Comparison of ENCODE assay signal across 22 mouse cellular contexts in the genomic region with DNA sequence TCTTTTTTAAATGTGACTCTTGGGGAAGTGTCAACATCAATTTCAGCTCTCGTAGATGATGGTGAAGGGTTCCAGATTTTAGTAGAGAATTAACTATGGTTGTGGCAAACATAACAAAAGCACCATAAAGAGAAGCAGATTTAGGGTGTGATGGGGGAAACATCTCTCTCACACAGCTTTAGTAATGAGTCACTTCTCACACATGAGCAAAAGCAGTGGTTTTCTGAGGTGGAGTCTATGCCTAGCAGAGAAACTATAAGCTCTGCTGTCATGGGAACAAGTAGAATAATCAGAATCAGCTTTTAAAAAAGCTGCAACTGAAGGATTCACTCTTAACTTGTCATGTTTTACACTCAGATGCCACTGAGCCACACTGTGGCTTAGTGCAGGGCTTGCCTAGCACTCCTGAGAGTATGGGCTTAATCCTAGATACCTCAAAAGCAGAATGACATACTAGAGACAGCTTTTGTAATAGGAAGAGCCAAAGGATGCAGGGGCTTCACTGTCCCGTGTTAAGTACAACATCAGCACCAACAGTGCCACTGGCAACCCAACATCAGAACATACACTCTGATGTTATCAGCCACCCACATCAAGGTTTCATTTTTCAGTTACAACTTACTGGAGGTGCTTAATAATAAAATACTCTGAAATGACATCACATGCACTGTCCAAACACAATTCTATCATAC. TPM values are rescaled to one million over a fixed set of nuclear protein-coding genes. Genes with fewer than 3 reads are reported as not detected.
DNase-seq lines count a peak whose midpoint lies in the region; ATAC-seq and TF ChIP-seq lines count a peak whose summit lies in the region.
"Had no signal": no experiment of that assay in that cellular context is flagged by ENCODE, and none has a peak within 500 bp of the region (broad histone marks: within the 10 kb centered on the region; RNA-seq: fewer than 3 reads in every experiment).

No protein-coding gene starts in this region.

- peaks cover 18% of the 10 kb centered on the region for H3K36me3 ChIP-seq in G1E (replicated peaks)
- H3K36me3 ChIP-seq in kidney, embryonic 16.5 days (ENCODE audit: insufficient read depth, low read length), result peaks cover 15% of the 10 kb centered on the region
- H3K36me3 ChIP-seq: stomach, embryonic 15.5 days had no signal

- H3K27me3 ChIP-seq in G1E (ENCODE audit: insufficient read depth, low read length), result peaks cover 17% of the 10 kb centered on the region; the same call in 1 of the 2 replicates
- H3K27me3 ChIP-seq in kidney, embryonic 16.5 days (ENCODE audit: insufficient read depth, low read length), result no peaks in the 10 kb centered on the region
- H3K27me3 ChIP-seq: embryonic facial prominence, embryonic 15.5 days; stomach, embryonic 15.5 days had no signal

- H3K9me3 ChIP-seq in G1E (replicated peaks), result no peaks in the 10 kb centered on the region
- H3K9me3 ChIP-seq in kidney, embryonic 16.5 days (ENCODE audit: low read length), result no peaks in the 10 kb centered on the region
- H3K9me3 ChIP-seq: embryonic facial prominence, embryonic 15.5 days; limb, embryonic 10.5 days; stomach, embryonic 15.5 days had no signal

- H3K4me3 ChIP-seq in G1E (ENCODE audit: low read depth, low read length), result no peak overlapping the region
- H3K4me3 ChIP-seq in kidney, embryonic 16.5 days (ENCODE audit: low read length), result no peak overlapping the region
- H3K4me3 ChIP-seq: embryonic facial prominence, embryonic 15.5 days; heart, adult 2 months; limb, embryonic 10.5 days; stomach, embryonic 15.5 days had no signal

- peak; percentile 38 for DNase-seq in thymus, postnatal 0 days (ENCODE audit: low spot score)
- DNase-seq in thymus, postnatal 36 days, result no peak
- no peak for DNase-seq in G1E (ENCODE audit: low spot score)
- DNase-seq in induced T-regulatory cell, adult 2 months (ENCODE audit: low read depth), result peak; percentile 77
- no peak for DNase-seq in urinary bladder, postnatal 14 days (ENCODE audit: low spot score)
- no peak for DNase-seq in cerebellum, postnatal 10 days
- DNase-seq: adrenal gland, adult 8-10 months; cerebellum, adult 9-11 months; gastrocnemius, postnatal 25 days; heart, adult 2 months; heart, postnatal 4 days; kidney, adult 18-20 months; kidney, postnatal 25 days; liver, postnatal 0 days; lung, postnatal 10 days; midbrain, embryonic 14.5 days; right cerebral cortex, postnatal 25 days had no signal

- H3K4me2 ChIP-seq in kidney, embryonic 16.5 days (replicated peaks; ENCODE audit: low read depth, low read length), result no peak overlapping the region
- H3K4me2 ChIP-seq: embryonic facial prominence, embryonic 15.5 days; stomach, embryonic 15.5 days had no signal

- no peak for TF ChIP-seq CTCF in G1E (IDR thresholded peaks at IDR 0.05; ENCODE audit: low read depth, low read length)

- 54% methylated on average over 2 of the region's 2 CpGs for WGBS in kidney, embryonic 16.5 days

- no peak overlapping the region for H3K27ac ChIP-seq in kidney, embryonic 16.5 days (ENCODE audit: low read length)
- H3K27ac ChIP-seq: heart, adult 2 months; limb, embryonic 10.5 days; stomach, embryonic 15.5 days had no signal

- ATAC-seq in G1E (ENCODE audit: extremely low read depth, insufficient number of reproducible peaks, low FRiP score, poor library complexity, severe bottlenecking), result peak; percentile 38; the same call in 1 of the 2 replicates
- no peak for ATAC-seq in kidney, embryonic 16.5 days (ENCODE audit: low FRiP score, low TSS enrichment)
- ATAC-seq: hindbrain, embryonic 16.5 days had no signal

- H3K9ac ChIP-seq in kidney, embryonic 16.5 days (replicated peaks; ENCODE audit: low read length), result no peak overlapping the region
- H3K9ac ChIP-seq: embryonic facial prominence, embryonic 15.5 days; liver, postnatal 0 days; stomach, embryonic 15.5 days had no signal

- peaks cover 18% of the 10 kb centered on the region for H3K4me1 ChIP-seq in G1E (ENCODE audit: insufficient read depth, low read depth, low read length)
- H3K4me1 ChIP-seq in kidney, embryonic 16.5 days (ENCODE audit: insufficient read depth, low read length), result peaks cover 5% of the 10 kb centered on the region; the same call in 1 of the 2 replicates

RNA-seq across cellular contexts. Expression of a gene that starts 11.5 kb away (rescaled TPM):
- 0.41 and 0.81 TPM in 2 replicates for polyA plus RNA-seq in thymus, postnatal 0 days (2015; fragmentation: Nextera tagmentation; extraction: Ambion mirVana)
- total RNA-seq in G1E (2014; fragmentation: Nextera tagmentation), result 0.83 and 1.9 TPM in 2 replicates
- total RNA-seq in G1E (2017), result 0.81 and 1.0 TPM in 2 replicates
- 0.14 and 0.26 TPM in 2 replicates for polyA plus RNA-seq in G1E (2012)
- polyA plus RNA-seq in kidney, embryonic 16.5 days (2015; fragmentation: Nextera tagmentation; extraction: Ambion mirVana), result 1.1 and 1.6 TPM in 2 replicates

RNA-seq across cellular contexts. Expression of a gene that starts 47.2 kb away (rescaled TPM):
- polyA plus RNA-seq in thymus, postnatal 0 days (2015; fragmentation: Nextera tagmentation; extraction: Ambion mirVana), result 14.8 and 16.9 TPM in 2 replicates
- total RNA-seq in G1E (2014; fragmentation: Nextera tagmentation) (25.3 and 28.2 TPM in 2 replicates), G1E (2017) (22.8 and 24.6 TPM in 2 replicates)
- polyA plus RNA-seq in G1E (2012), result 3.8 and 4.8 TPM in 2 replicates
- polyA plus RNA-seq in kidney, embryonic 16.5 days (2015; fragmentation: Nextera tagmentation; extraction: Ambion mirVana), result 18.5 and 19.7 TPM in 2 replicates

Comparison
In these comparisons a context has a peak if more than half of its experiments do, and no peak if none do; other contexts are left out.
1. DNase-seq: peak in thymus, postnatal 0 days (single experiment) and induced T-regulatory cell, adult 2 months (single experiment); none in thymus, postnatal 36 days (0 of 2), G1E (single experiment), urinary bladder, postnatal 14 days (single experiment) and cerebellum, postnatal 10 days (0 of 2).